Comparison of ENCODE assay signal across 8 mouse cellular contexts in the genomic region with DNA sequence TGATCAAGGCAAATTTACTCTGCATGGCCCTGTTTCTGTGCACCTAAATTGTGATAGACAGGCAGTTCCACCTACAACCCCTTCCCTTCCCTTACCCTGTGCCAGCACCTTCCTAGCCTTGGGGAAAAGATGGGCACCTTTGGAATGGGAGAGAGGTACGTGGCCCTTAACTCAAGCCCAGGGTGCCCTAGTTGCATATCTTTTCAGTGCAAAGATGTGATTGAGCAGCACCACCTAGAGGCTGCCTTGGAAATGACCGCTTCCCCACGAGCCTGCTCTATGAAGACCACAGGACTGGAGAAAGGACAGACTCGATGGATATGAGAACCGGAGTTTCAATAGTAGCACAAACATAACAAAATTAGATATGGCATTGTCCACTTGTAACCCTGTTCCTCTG. TPM values are rescaled to one million over a fixed set of nuclear protein-coding genes. Genes with fewer than 3 reads are reported as not detected.
DNase-seq lines count a peak whose midpoint lies in the region; ATAC-seq and TF ChIP-seq lines count a peak whose summit lies in the region.

No protein-coding gene starts in this region.

- WGBS in forebrain, postnatal 0 days = 9% methylated on average over 5 of the region's 5 CpGs
- WGBS in hindbrain, embryonic 13.5 days = 7% methylated on average over 5 of the region's 5 CpGs

- peak; percentile 47 for DNase-seq in Muller cell, postnatal 12 days (ENCODE audit: inconsistent ontology term)
- DNase-seq in cerebellum, adult 18-20 months = peak; percentile 80 to 81
- peak; percentile 86 for DNase-seq in forebrain, postnatal 0 days
- DNase-seq in layer of hippocampus, postnatal 14 days (ENCODE audit: low spot score in 2 of 2) = peak; percentile 80 to 82
- DNase-seq in lung, postnatal 36 days = peak; percentile 88
- DNase-seq in right cerebral cortex, adult 18-20 months = peak; percentile 63
- peak; percentile 66 for DNase-seq in urinary bladder, postnatal 25 days (ENCODE audit: low spot score)

- H3K9ac ChIP-seq in forebrain, postnatal 0 days = no peak overlapping the region
- no peak overlapping the region for H3K9ac ChIP-seq in hindbrain, embryonic 13.5 days

- no peak overlapping the region for H3K27ac ChIP-seq in forebrain, postnatal 0 days (ENCODE audit: low read depth, low read length)
- H3K27ac ChIP-seq in hindbrain, embryonic 13.5 days = no peak overlapping the region

- no peaks in the 10 kb centered on the region for H3K4me1 ChIP-seq in forebrain, postnatal 0 days (ENCODE audit: insufficient read depth)
- peaks cover 4% of the 10 kb centered on the region; the same call in 1 of the 2 replicates for H3K4me1 ChIP-seq in hindbrain, embryonic 13.5 days (replicated peaks)

- peak; percentile 60 for ATAC-seq in forebrain, postnatal 0 days
- ATAC-seq in hindbrain, embryonic 13.5 days (ENCODE audit: low FRiP score) = peak; percentile 46; the same call in 1 of the 2 replicates

- no peak overlapping the region for H3K4me3 ChIP-seq in forebrain, postnatal 0 days (ENCODE audit: low read depth, low read length)
- H3K4me3 ChIP-seq in hindbrain, embryonic 13.5 days = no peak overlapping the region

- no peaks in the 10 kb centered on the region for H3K9me3 ChIP-seq in forebrain, postnatal 0 days (ENCODE audit: low read length)
- H3K9me3 ChIP-seq in hindbrain, embryonic 13.5 days = no peaks in the 10 kb centered on the region

- H3K27me3 ChIP-seq in forebrain, postnatal 0 days (ENCODE audit: insufficient read depth, low read length) = no peaks in the 10 kb centered on the region
- H3K27me3 ChIP-seq in hindbrain, embryonic 13.5 days = peaks cover 6% of the 10 kb centered on the region; the same call in 1 of the 2 replicates

- H3K4me2 ChIP-seq in forebrain, postnatal 0 days (ENCODE audit: low read depth) = no peak overlapping the region
- H3K4me2 ChIP-seq in hindbrain, embryonic 13.5 days = no peak overlapping the region

- no peaks in the 10 kb centered on the region for H3K36me3 ChIP-seq in forebrain, postnatal 0 days (ENCODE audit: insufficient read depth)
- no peaks in the 10 kb centered on the region for H3K36me3 ChIP-seq in hindbrain, embryonic 13.5 days

- peak; percentile 86 for TF ChIP-seq CTCF in forebrain, postnatal 0 days (IDR thresholded peaks at IDR 0.05; ENCODE audit: low read depth)

RNA-seq across cellular contexts. Expression of a gene that starts 8.1 kb away (rescaled TPM):
- total RNA-seq in forebrain, postnatal 0 days (2014; rRNA removed) = 5.6 and 5.8 TPM in 2 replicates
- 0.82 and 1.1 TPM in 2 replicates for polyA plus RNA-seq in forebrain, postnatal 0 days (2015; fragmentation: Nextera tagmentation; extraction: Ambion mirVana)
- 1.5 and 1.6 TPM in 2 replicates for polyA plus RNA-seq in hindbrain, embryonic 13.5 days (2015; fragmentation: Nextera tagmentation; extraction: Ambion mirVana)
- 1 to 10 TPM; 4.0 to 4.7 TPM for total RNA-seq in layer of hippocampus, postnatal 14 days (2021)
